Mouse (Mus musculus) spleen, adult 2 months (tissue): ENCODE measurements around the gene Sfta2. TPM values are rescaled to one million over a fixed set of nuclear protein-coding genes. Genes with fewer than 3 reads are reported as not detected.

Source experiments
- DNase-seq, 2 experiments: peaks; one replicate each; pipeline versions ENCODE4 v3.0.0 to v3.0.0-alpha.2; 2012 to 2021; ENCODE audit warnings: low spot score in 2 of 2, low read depth in 1 of 2
- H3K27ac ChIP-seq: fragments of 200-500 bp; 2 replicates; pipeline ENCODE4 v1.5.1; 2012; ENCODE audit warnings: low read length, inconsistent platforms; ENCODE audit not compliant: insufficient read depth
- H3K27me3 ChIP-seq: fragments of 200-500 bp; 2 replicates; pipeline ENCODE4 v1.6.1; 2012; ENCODE audit warnings: mild to moderate bottlenecking, moderate library complexity, low read length, inconsistent platforms; ENCODE audit not compliant: control insufficient read depth, insufficient read depth
- H3K36me3 ChIP-seq: fragments of 200-500 bp; 2 replicates; pipeline ENCODE4 v1.6.1; 2012; ENCODE audit warnings: mild to moderate bottlenecking, low read length, inconsistent platforms; ENCODE audit not compliant: control insufficient read depth, insufficient read depth
- H3K4me1 ChIP-seq: fragments of 200-500 bp; 2 replicates; pipeline ENCODE4 v1.6.1; 2011; ENCODE audit warnings: inconsistent platforms; ENCODE audit not compliant: control insufficient read depth, insufficient read depth, insufficient read length
- H3K4me3 ChIP-seq: fragments of 200-500 bp; 2 replicates; pipeline ENCODE4 v1.5.1; 2011; ENCODE audit warnings: mild to moderate bottlenecking, inconsistent platforms; ENCODE audit not compliant: insufficient read depth, insufficient read length; ENCODE audit errors: extremely low read depth
- CTCF ChIP-seq: fragments of 200-500 bp; IDR thresholded peaks from 2 replicates; pipeline ENCODE4 v1.5.1; 2011; ENCODE audit warnings: mild to moderate bottlenecking, inconsistent platforms; ENCODE audit not compliant: insufficient read depth, insufficient read length, insufficient replicate concordance; ENCODE audit errors: extremely low read depth
- POLR2A ChIP-seq: fragments of 200-500 bp; IDR thresholded peaks from 2 replicates; pipeline ENCODE4 v1.6.1; 2011; ENCODE audit warnings: low read depth, low read length, inconsistent platforms
- WGBS: fragments of 180-500 bp; shearing (Covaris S2); methylation state at CpG from one replicate; pipeline ENCODE4 v1.1.7; 2018; 5-methylcytosine and 5-hydroxymethylcytosine counted together
- polyA plus RNA-seq: library from polyadenylated mRNA; depleted of rRNA; stranded (reverse); fragments of >200 nt; gene quantifications from 2 replicates; pipeline ENCODE4 v1.2.3, GENCODE M21; 2012

Sfta2 gene
- polyA plus RNA-seq, 1 experiment, result not detected

DNA sequence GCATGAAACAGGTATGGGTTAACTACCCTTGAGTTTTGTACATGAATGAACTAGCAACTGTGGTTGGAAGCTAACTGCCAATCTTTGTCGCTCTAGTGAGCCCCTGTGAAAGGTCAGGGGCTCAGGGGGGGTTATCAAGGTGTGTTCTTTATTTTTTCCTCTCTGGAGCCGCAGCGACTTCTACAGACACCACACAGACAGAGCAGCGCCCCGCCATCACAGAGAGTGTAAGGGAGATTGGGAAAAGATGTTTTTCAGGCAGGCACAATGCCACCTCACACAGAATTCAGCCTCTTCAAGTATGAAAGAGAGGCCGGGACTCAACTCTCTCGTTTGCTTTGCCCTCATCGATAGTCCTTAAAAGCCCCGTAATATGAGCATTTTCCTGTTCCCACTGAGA lies 9.2 kb upstream of the Sfta2 start:
- Histone ChIP-seq H3K27ac (no peak overlapping the region), H3K36me3 (no peaks in the 10 kb centered on the region), H3K4me1 (no peaks in the 10 kb centered on the region), H3K27me3 (no peaks in the 10 kb centered on the region), H3K4me3 (no peak overlapping the region)
- 86% methylated on average over 9 of the region's 9 CpGs for WGBS
- DNase-seq, result no peak
- TF ChIP-seq POLR2A (no peak), CTCF (no peak)

- WGBS, result 34% methylated on average over 4 of the region's 4 CpGs
- Histone ChIP-seq H3K27ac (no peak overlapping the region), H3K4me3 (no peak overlapping the region), H3K4me1 (no peaks in the 10 kb centered on the region), H3K27me3 (peaks cover 1% of the 10 kb centered on the region; the same call in 1 of the 2 replicates), H3K36me3 (no peaks in the 10 kb centered on the region)
- no peak for DNase-seq
- TF ChIP-seq CTCF (no peak), POLR2A (no peak)
These were observed 7.6 kb upstream of the Sfta2 start for GRCm38 (mm10) chr17:35593786-35594185.

DNA sequence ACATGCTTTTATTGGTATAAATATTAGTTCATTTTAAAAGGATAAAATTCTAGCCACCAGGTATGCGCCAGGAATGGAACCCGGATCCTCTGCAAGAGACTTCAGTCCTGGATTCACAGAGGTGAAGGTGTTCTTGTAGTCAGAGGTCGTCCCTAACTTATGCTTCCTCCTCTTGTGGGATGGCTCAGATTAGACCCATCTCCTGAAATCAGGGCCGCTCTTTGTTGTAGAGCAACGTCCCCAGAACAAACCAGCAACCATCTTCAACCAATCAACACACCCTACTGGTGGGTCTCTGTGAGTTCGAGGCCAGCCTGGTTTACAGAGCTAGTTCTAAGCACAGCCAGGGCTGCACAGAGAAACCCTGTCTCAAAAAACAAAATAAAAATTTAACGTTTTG lies 6.9 kb upstream of the Sfta2 start:
- Histone ChIP-seq H3K4me3 (no peak overlapping the region), H3K27ac (no peak overlapping the region), H3K27me3 (peaks cover 1% of the 10 kb centered on the region; the same call in 1 of the 2 replicates), H3K36me3 (no peaks in the 10 kb centered on the region), H3K4me1 (no peaks in the 10 kb centered on the region)
- no peak for DNase-seq
- WGBS, result 79% methylated on average over 7 of the region's 7 CpGs
- TF ChIP-seq POLR2A (no peak), CTCF (no peak)

GRCm38 (mm10) chr17:35597399-35597798 lies 4.0 kb upstream of the Sfta2 start:
- WGBS, result 90% methylated on average over 3 of the region's 3 CpGs

GRCm38 (mm10) chr17:35601736-35602354 lies 496 bp downstream of the Sfta2 start:
- Histone ChIP-seq H3K36me3 (no peaks in the 10 kb centered on the region), H3K27ac (no peak overlapping the region), H3K4me3 (no peak overlapping the region), H3K4me1 (no peaks in the 10 kb centered on the region), H3K27me3 (peaks cover 1% of the 10 kb centered on the region; the same call in 1 of the 2 replicates)
- 65% methylated on average over 8 of the region's 8 CpGs for WGBS
- DNase-seq, result no peak
- TF ChIP-seq POLR2A (no peak), CTCF (no peak)

More at GRCm38 (mm10) chr17:35597399-35597798, 4.0 kb upstream of the Sfta2 start:
- TF ChIP-seq CTCF, result no peak
- TF ChIP-seq POLR2A, result no peak
- DNase-seq, result no peak
- H3K4me3 ChIP-seq, result no peak overlapping the region
- peaks cover 1% of the 10 kb centered on the region; the same call in 1 of the 2 replicates for H3K27me3 ChIP-seq
- no peak overlapping the region for H3K27ac ChIP-seq
- H3K4me1 ChIP-seq, result no peaks in the 10 kb centered on the region
- no peaks in the 10 kb centered on the region for H3K36me3 ChIP-seq

DNA sequence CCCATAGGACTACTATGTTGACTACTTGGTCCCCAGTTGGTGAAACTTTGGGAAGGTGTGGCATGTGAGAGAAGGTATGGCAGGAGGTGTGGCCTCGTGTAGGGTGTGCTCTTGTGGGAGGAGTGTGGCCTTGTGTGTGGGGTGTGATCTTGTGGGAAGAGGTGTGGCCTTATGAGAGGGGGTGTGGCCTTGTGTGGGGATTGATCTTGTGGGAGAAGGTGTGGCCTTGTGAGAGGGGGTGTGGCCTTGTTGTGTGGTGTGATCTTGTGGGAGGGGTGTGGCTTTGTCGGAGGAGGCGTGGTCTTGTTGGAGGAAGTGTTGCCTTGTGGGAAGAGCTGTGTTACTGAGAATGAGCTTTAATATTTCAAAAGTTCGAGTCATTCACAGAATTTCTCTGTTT lies 15.8 kb downstream of the Sfta2 start:
- Histone ChIP-seq H3K4me3 (no peak overlapping the region), H3K36me3 (no peaks in the 10 kb centered on the region), H3K27me3 (no peaks in the 10 kb centered on the region), H3K27ac (no peak overlapping the region), H3K4me1 (no peaks in the 10 kb centered on the region)
- no peak for TF ChIP-seq POLR2A
- no peak for TF ChIP-seq CTCF
- WGBS, result 70% methylated on average over 4 of the region's 4 CpGs
- DNase-seq, result no peak

DNA sequence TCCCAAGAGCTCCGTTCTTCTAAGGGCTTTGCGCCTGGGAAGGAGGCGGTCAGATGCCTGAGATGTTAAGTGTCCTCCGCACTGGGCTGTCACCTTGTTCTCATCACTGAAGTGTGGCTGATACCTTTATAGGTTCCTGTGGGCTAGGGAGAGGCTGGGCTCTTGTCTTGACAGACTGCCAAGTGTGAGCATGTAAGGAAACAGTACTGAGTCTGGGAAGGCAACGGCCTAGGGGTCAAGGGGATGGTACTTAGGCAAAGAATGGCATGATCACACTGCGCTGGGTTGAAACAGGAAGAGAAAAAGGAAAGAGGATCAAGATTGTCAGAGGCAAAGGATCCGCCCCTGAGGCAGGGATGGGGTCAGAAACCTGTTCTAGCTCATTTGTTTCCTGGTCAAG lies 25.2 kb downstream of the Sfta2 start, which contains the start of gene Gm9573:
Gene Gm9573 (minus strand): TSS at position 101 of the 400 bp plus-strand sequence.
- WGBS, result 79% methylated on average over 7 of the region's 7 CpGs
- Histone ChIP-seq H3K4me1 (no peaks in the 10 kb centered on the region), H3K4me3 (no peak within 1 kb of the TSS), H3K27ac (no peak within 1 kb of the TSS), H3K36me3 (no peaks in the 10 kb centered on the region), H3K27me3 (no peaks in the 10 kb centered on the region)
- DNase-seq, result no peak
- no peak for TF ChIP-seq POLR2A
- no peak for TF ChIP-seq CTCF
